Mouse (Mus musculus) forebrain, embryonic 16.5 days (tissue): ENCODE results near the gene Eva1c. TPM values are rescaled to one million over a fixed set of nuclear protein-coding genes. Genes with fewer than 3 reads are reported as not detected.

Experiments
- ATAC-seq: fragments of 200-750 bp; cut with Nextera tagmentation; 2 replicates; pipeline ENCODE4 v1.8.0; 2017; ENCODE audit warnings: mild to moderate bottlenecking, moderate library complexity
- H3K27ac ChIP-seq: fragments of 300-500 bp; sonication (generic); 2 replicates; pipeline ENCODE4 v1.5.1; 2014; ENCODE audit warnings: low read length, control low read depth
- H3K27me3 ChIP-seq: fragments of 300-500 bp; sonication (generic); replicated peaks from 2 replicates; pipeline ENCODE4 v1.6.1; 2014; ENCODE audit warnings: low read length; ENCODE audit not compliant: control insufficient read depth, insufficient read depth
- H3K36me3 ChIP-seq: fragments of 300-500 bp; sonication (generic); 2 replicates; pipeline ENCODE4 v1.6.1; 2014; ENCODE audit not compliant: control insufficient read depth, insufficient read depth
- H3K4me1 ChIP-seq: fragments of 300-500 bp; sonication (generic); replicated peaks from 2 replicates; pipeline ENCODE4 v1.6.1; 2014; ENCODE audit warnings: low read length; ENCODE audit not compliant: control insufficient read depth, insufficient read depth
- H3K4me2 ChIP-seq: fragments of 300-500 bp; sonication (generic); 2 replicates; pipeline ENCODE4 v1.6.1; 2014; ENCODE audit warnings: mild to moderate bottlenecking, low read length, control low read depth
- H3K4me3 ChIP-seq: fragments of 300-500 bp; sonication (generic); replicated peaks from 2 replicates; pipeline ENCODE4 v1.5.1; 2014; ENCODE audit warnings: mild to moderate bottlenecking, low read length, control low read depth
- H3K9ac ChIP-seq: fragments of 300-500 bp; sonication (generic); replicated peaks from 2 replicates; pipeline ENCODE4 v1.6.1; 2014; ENCODE audit warnings: low read depth, low read length, control low read depth
- H3K9me3 ChIP-seq: fragments of 300-500 bp; sonication (generic); 2 replicates; pipeline ENCODE4 v1.6.1; 2016; ENCODE audit warnings: low read length; ENCODE audit not compliant: control insufficient read depth
- WGBS: fragments of 180-500 bp; shearing (Covaris S2); extraction: QIAGEN DNeasy Blood & Tissue Kit; methylation state at CpG from one replicate; pipeline ENCODE4 v1.1.7; 2014; 5-methylcytosine and 5-hydroxymethylcytosine counted together
- polyA plus RNA-seq: library from polyadenylated mRNA; unstranded; fragments of >200 nt; fragmentation: Nextera tagmentation; extraction: Ambion mirVana; gene quantifications from 2 replicates; pipeline ENCODE4 v1.2.1, GENCODE M21; 2015

Gene Eva1c
- polyA plus RNA-seq, 1 experiment from 2014 or later, result 5.9 TPM

GRCm38 (mm10) chr16:90831676-90832075, 5.2 kb downstream of the Eva1c start:
- no peaks in the 10 kb centered on the region for H3K36me3 ChIP-seq
- H3K27me3 ChIP-seq, result peaks cover 3% of the 10 kb centered on the region; the same call in 1 of the 2 replicates
- no peak for ATAC-seq
- H3K27ac ChIP-seq, result no peak overlapping the region
- no peak overlapping the region; the same call in 1 of the 2 replicates for H3K9ac ChIP-seq
- H3K9me3 ChIP-seq, result no peaks in the 10 kb centered on the region
- H3K4me1 ChIP-seq, result peaks cover 31% of the 10 kb centered on the region
- peak overlapping the region; percentile 67 for H3K4me3 ChIP-seq
- peak overlapping the region; percentile 84 for H3K4me2 ChIP-seq
- WGBS, result 19% methylated on average over 15 of the region's 15 CpGs

- peaks cover 3% of the 10 kb centered on the region; the same call in 1 of the 2 replicates for H3K27me3 ChIP-seq
These were observed 6.0 kb downstream of the Eva1c start for GRCm38 (mm10) chr16:90832495-90832894.

GRCm38 (mm10) chr16:90833041-90833791, 6.7 kb downstream of the Eva1c start:
- peaks cover 31% of the 10 kb centered on the region for H3K4me1 ChIP-seq
- WGBS, result 22% methylated on average over 9 of the region's 9 CpGs

More at GRCm38 (mm10) chr16:90832495-90832894, 6.0 kb downstream of the Eva1c start:
- Histone ChIP-seq H3K4me2 (peak overlapping the region; percentile 84), H3K4me3 (no peak overlapping the region; the same call in 1 of the 2 replicates), H3K9ac (no peak overlapping the region), H3K9me3 (no peaks in the 10 kb centered on the region), H3K4me1 (peaks cover 31% of the 10 kb centered on the region), H3K36me3 (no peaks in the 10 kb centered on the region), H3K27ac (no peak overlapping the region)
- ATAC-seq, result no peak
- WGBS, result 30% methylated on average over 6 of the region's 6 CpGs

GRCm38 (mm10) chr16:90837431-90837830, 10.9 kb downstream of the Eva1c start:
- Histone ChIP-seq H3K4me1 (peaks cover 16% of the 10 kb centered on the region), H3K27me3 (no peaks in the 10 kb centered on the region), H3K4me2 (no peak overlapping the region), H3K4me3 (no peak overlapping the region), H3K9me3 (no peaks in the 10 kb centered on the region), H3K36me3 (no peaks in the 10 kb centered on the region), H3K9ac (no peak overlapping the region), H3K27ac (no peak overlapping the region)
- 53% methylated on average over 8 of the region's 8 CpGs for WGBS
- ATAC-seq, result no peak

More at GRCm38 (mm10) chr16:90833041-90833791, 6.7 kb downstream of the Eva1c start:
- ATAC-seq, result no peak
- Histone ChIP-seq H3K9ac (no peak overlapping the region), H3K36me3 (no peaks in the 10 kb centered on the region), H3K4me2 (peak overlapping the region; percentile 28), H3K27me3 (peaks cover 3% of the 10 kb centered on the region; the same call in 1 of the 2 replicates), H3K4me3 (no peak overlapping the region), H3K9me3 (no peaks in the 10 kb centered on the region), H3K27ac (no peak overlapping the region)

GRCm38 (mm10) chr16:90842164-90842563, 15.6 kb downstream of the Eva1c start:
- peaks cover 26% of the 10 kb centered on the region for H3K4me1 ChIP-seq
- no peaks in the 10 kb centered on the region for H3K9me3 ChIP-seq
- H3K27me3 ChIP-seq, result no peaks in the 10 kb centered on the region
- H3K27ac ChIP-seq, result no peak overlapping the region
- no peak overlapping the region for H3K4me2 ChIP-seq
- peak; percentile 54 for ATAC-seq
- no peak overlapping the region for H3K4me3 ChIP-seq
- no peak overlapping the region for H3K9ac ChIP-seq
- WGBS, result 10% methylated on average over 9 of the region's 9 CpGs
- H3K36me3 ChIP-seq, result no peaks in the 10 kb centered on the region

- Histone ChIP-seq H3K27ac (peak overlapping the region; percentile 70), H3K27me3 (no peaks in the 10 kb centered on the region), H3K4me1 (peaks cover 26% of the 10 kb centered on the region), H3K4me2 (peak overlapping the region; percentile 25), H3K9ac (no peak overlapping the region), H3K9me3 (no peaks in the 10 kb centered on the region), H3K36me3 (no peaks in the 10 kb centered on the region), H3K4me3 (no peak overlapping the region)
- 20% methylated on average over 6 of the region's 6 CpGs for WGBS
- ATAC-seq, result peak; percentile 59; the same call in 1 of the 2 replicates
These were observed 18.5 kb downstream of the Eva1c start for GRCm38 (mm10) chr16:90845038-90845437.

DNA sequence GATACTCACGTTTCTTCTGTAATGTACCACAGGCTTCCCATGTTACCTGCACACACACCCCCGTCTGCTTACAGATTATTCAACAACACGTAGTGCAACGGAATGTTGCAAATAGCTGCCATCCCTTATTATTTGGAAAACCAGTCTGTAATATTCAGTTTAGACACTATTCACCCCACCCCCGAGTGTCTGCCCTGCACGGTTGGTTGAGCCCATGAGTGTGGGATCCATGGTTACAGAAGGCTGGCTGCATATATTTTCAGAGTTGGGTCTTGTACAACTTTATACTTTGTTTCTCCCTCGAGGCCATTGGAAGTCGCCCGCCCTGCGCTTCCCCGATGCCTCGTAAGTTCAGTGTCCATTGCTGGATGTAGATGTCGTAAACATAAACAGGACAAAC, 19.1 kb downstream of the Eva1c start:
- peak; percentile 41; the same call in 1 of the 2 replicates for ATAC-seq
- Histone ChIP-seq H3K4me2 (peak overlapping the region; percentile 25), H3K9me3 (no peaks in the 10 kb centered on the region), H3K4me1 (peaks cover 30% of the 10 kb centered on the region), H3K4me3 (no peak overlapping the region), H3K36me3 (no peaks in the 10 kb centered on the region), H3K27me3 (no peaks in the 10 kb centered on the region), H3K9ac (no peak overlapping the region), H3K27ac (peak overlapping the region; percentile 42; the same call in 1 of the 2 replicates)
- 43% methylated on average over 13 of the region's 13 CpGs for WGBS

DNA sequence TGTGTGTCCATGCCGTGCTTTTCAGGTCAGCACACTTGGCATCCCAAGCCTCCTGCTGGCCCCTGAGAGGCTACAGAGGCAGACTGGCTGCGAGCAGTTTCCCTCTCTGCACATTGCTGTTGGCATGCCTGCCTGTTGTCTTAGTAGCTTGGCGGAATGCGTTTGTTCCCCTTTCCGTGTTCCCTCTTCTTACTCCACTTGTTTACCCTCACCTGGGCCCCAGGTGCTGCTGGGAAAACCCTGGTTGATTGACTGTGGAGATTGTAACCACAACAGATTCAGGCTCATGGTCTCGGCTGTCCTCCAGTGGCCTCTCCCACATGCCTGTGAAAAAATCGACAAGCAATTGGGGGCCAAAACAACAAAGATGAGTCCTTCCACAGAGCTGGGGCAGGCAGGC, 22.2 kb downstream of the Eva1c start:
- Histone ChIP-seq H3K9me3 (no peaks in the 10 kb centered on the region), H3K9ac (no peak overlapping the region), H3K27ac (no peak overlapping the region), H3K4me3 (no peak overlapping the region), H3K4me2 (no peak overlapping the region), H3K36me3 (no peaks in the 10 kb centered on the region), H3K27me3 (no peaks in the 10 kb centered on the region), H3K4me1 (peaks cover 31% of the 10 kb centered on the region)
- no peak for ATAC-seq
- WGBS, result 63% methylated on average over 7 of the region's 7 CpGs

DNA sequence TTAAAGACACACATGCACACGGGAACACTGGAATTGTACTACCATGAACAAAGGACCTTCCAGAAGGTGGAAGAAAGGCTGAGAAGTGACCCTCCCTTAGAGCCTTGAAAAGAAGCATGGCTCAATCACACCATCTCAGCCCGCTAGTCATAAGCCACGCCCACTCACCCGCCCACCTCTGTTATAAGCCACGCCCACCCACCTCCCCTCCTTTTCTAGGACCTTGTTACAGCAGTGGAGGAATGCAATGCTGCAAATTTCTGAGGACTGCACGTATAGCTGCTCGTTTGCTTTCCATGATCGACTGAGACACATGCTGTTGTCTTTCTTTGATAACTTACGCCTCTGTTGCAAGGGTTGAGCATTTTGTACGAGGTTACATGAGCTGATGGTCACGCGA, 22.7 kb downstream of the Eva1c start:
- Histone ChIP-seq H3K4me2 (no peak overlapping the region), H3K9me3 (no peaks in the 10 kb centered on the region), H3K9ac (no peak overlapping the region), H3K4me3 (no peak overlapping the region), H3K4me1 (peaks cover 31% of the 10 kb centered on the region), H3K27me3 (no peaks in the 10 kb centered on the region), H3K27ac (no peak overlapping the region), H3K36me3 (no peaks in the 10 kb centered on the region)
- no peak for ATAC-seq
- WGBS, result 48% methylated on average over 12 of the region's 12 CpGs
